Mouse (Mus musculus) limb, embryonic 11.5 days (tissue): ENCODE results near the gene Cbx5. TPM values are rescaled to one million over a fixed set of nuclear protein-coding genes. Genes with fewer than 3 reads are reported as not detected.
A peak's percentile ranks its signal among the peaks of the same experiment; 100 is the strongest.

ENCODE experiments used
- ATAC-seq: fragments of 200-750 bp; cut with Nextera tagmentation; 2 replicates; pipeline ENCODE4 v1.8.0; 2017; ENCODE audit warnings: low read depth; ENCODE audit not compliant: insufficient number of reproducible peaks, low FRiP score, low TSS enrichment
- DNase-seq: peaks from one replicate; pipeline ENCODE4 v3.0.0-alpha.2; 2015; ENCODE audit warnings: low spot score
- H3K27ac ChIP-seq: fragments of 300-500 bp; sonication (generic); replicated peaks from 2 replicates; pipeline ENCODE4 v1.5.1; 2014; ENCODE audit warnings: low read depth, mild to moderate bottlenecking, low read length
- H3K27me3 ChIP-seq: fragments of 300-500 bp; sonication (generic); 2 replicates; pipeline ENCODE4 v1.6.1; 2014; ENCODE audit warnings: mild to moderate bottlenecking, low read length, mixed read lengths; ENCODE audit not compliant: control insufficient read depth, insufficient read depth
- H3K36me3 ChIP-seq: fragments of 300-500 bp; sonication (generic); 2 replicates; pipeline ENCODE4 v1.6.1; 2014; ENCODE audit warnings: mild to moderate bottlenecking, low read length, moderate library complexity, mixed read lengths; ENCODE audit not compliant: control insufficient read depth, insufficient read depth
- H3K4me1 ChIP-seq: fragments of 300-500 bp; sonication (generic); 2 replicates; pipeline ENCODE4 v1.6.1; 2014; ENCODE audit warnings: low read length, mixed read lengths; ENCODE audit not compliant: control insufficient read depth, insufficient read depth
- H3K4me2 ChIP-seq: fragments of 300-500 bp; sonication (generic); 2 replicates; pipeline ENCODE4 v1.6.1; 2014; ENCODE audit warnings: low read depth, mild to moderate bottlenecking, moderate library complexity; ENCODE audit not compliant: severe bottlenecking
- H3K4me3 ChIP-seq: fragments of 300-500 bp; sonication (generic); 2 replicates; pipeline ENCODE4 v1.5.1; 2014; ENCODE audit warnings: low read depth, low read length
- H3K9ac ChIP-seq: fragments of 300-500 bp; sonication (generic); 2 replicates; pipeline ENCODE4 v1.6.1; 2014; ENCODE audit warnings: mild to moderate bottlenecking, low read length
- H3K9me3 ChIP-seq: fragments of 300-500 bp; sonication (generic); 2 replicates; pipeline ENCODE4 v1.6.1; 2016; ENCODE audit warnings: low read length; ENCODE audit not compliant: control insufficient read depth
- WGBS: fragments of 180-500 bp; shearing (Covaris S2); extraction: QIAGEN DNeasy Blood & Tissue Kit; methylation state at CpG from one replicate; pipeline ENCODE4 v1.1.7; 2014; 5-methylcytosine and 5-hydroxymethylcytosine counted together
- polyA plus RNA-seq: library from polyadenylated mRNA; unstranded; fragments of >200 nt; fragmentation: Nextera tagmentation; extraction: Ambion mirVana; gene quantifications from 2 replicates; pipeline ENCODE4 v1.2.1, GENCODE M21; 2014

Cbx5 gene
- 210 and 225 TPM in 2 replicates for polyA plus RNA-seq

- Histone ChIP-seq H3K9ac (peak within 1 kb of the TSS; percentile 86), H3K4me3 (peak within 1 kb of the TSS; percentile 58), H3K27me3 (no peaks in the 10 kb centered on the region), H3K36me3 (peaks cover 17% of the 10 kb centered on the region), H3K27ac (peak within 1 kb of the TSS; percentile 85), H3K4me1 (peaks cover 11% of the 10 kb centered on the region), H3K4me2 (peak within 1 kb of the TSS; percentile 86), H3K9me3 (no peaks in the 10 kb centered on the region)
- DNase-seq (peak; percentile 96), ATAC-seq (peak; percentile 90)
- under 1% methylated on average over 39 of the region's 39 CpGs for WGBS
These were observed at the start of gene Cbx5 for GRCm38 (mm10) chr15:103239685-103240159. Gene Cbx5 (minus strand): TSS chr15:103239816.

GRCm38 (mm10) chr15:103285778-103286417 is 46.3 kb upstream of the Cbx5 start:
- Histone ChIP-seq H3K27ac (no peak overlapping the region), H3K4me1 (peaks cover 32% of the 10 kb centered on the region), H3K36me3 (peaks cover 3% of the 10 kb centered on the region; the same call in 1 of the 2 replicates), H3K4me3 (no peak overlapping the region), H3K9me3 (no peaks in the 10 kb centered on the region), H3K4me2 (no peak overlapping the region), H3K27me3 (no peaks in the 10 kb centered on the region), H3K9ac (no peak overlapping the region)
- no peak for DNase-seq
- no peak for ATAC-seq
- 76% methylated on average over 1 of the region's 1 CpGs for WGBS

GRCm38 (mm10) chr15:103284647-103285046 is 45.0 kb upstream of the Cbx5 start:
- ATAC-seq, result no peak
- Histone ChIP-seq H3K9me3 (no peaks in the 10 kb centered on the region), H3K27ac (no peak overlapping the region), H3K4me1 (peaks cover 25% of the 10 kb centered on the region), H3K4me3 (no peak overlapping the region), H3K9ac (no peak overlapping the region), H3K36me3 (no peaks in the 10 kb centered on the region; the same call in 1 of the 2 replicates), H3K27me3 (no peaks in the 10 kb centered on the region), H3K4me2 (no peak overlapping the region)
- WGBS, result 35% methylated on average over 2 of the region's 2 CpGs
- no peak for DNase-seq

GRCm38 (mm10) chr15:103284066-103284465 is 44.5 kb upstream of the Cbx5 start:
- peak; percentile 81 for DNase-seq
- no peak for ATAC-seq
- Histone ChIP-seq H3K9me3 (no peaks in the 10 kb centered on the region), H3K9ac (no peak overlapping the region), H3K4me3 (no peak overlapping the region), H3K36me3 (no peaks in the 10 kb centered on the region; the same call in 1 of the 2 replicates), H3K4me2 (no peak overlapping the region), H3K27ac (no peak overlapping the region), H3K4me1 (peaks cover 19% of the 10 kb centered on the region), H3K27me3 (no peaks in the 10 kb centered on the region)
- 56% methylated on average over 3 of the region's 3 CpGs for WGBS

- no peaks in the 10 kb centered on the region for H3K36me3 ChIP-seq
- ATAC-seq (no peak), DNase-seq (no peak)
- no peak overlapping the region for H3K4me2 ChIP-seq
- H3K9ac ChIP-seq, result no peak overlapping the region
- H3K4me3 ChIP-seq, result no peak overlapping the region
- H3K27me3 ChIP-seq, result no peaks in the 10 kb centered on the region
- no peaks in the 10 kb centered on the region for H3K9me3 ChIP-seq
- H3K4me1 ChIP-seq, result peaks cover 7% of the 10 kb centered on the region
- no peak overlapping the region for H3K27ac ChIP-seq
- 94% methylated on average over 3 of the region's 3 CpGs for WGBS
These were observed 42.0 kb upstream of the Cbx5 start for GRCm38 (mm10) chr15:103281465-103282205.

- ATAC-seq, result no peak
- H3K4me3 ChIP-seq, result no peak overlapping the region
These were observed 41.3 kb upstream of the Cbx5 start for GRCm38 (mm10) chr15:103280817-103281464.

GRCm38 (mm10) chr15:103279750-103280149 is 40.1 kb upstream of the Cbx5 start:
- H3K4me2 ChIP-seq, result no peak overlapping the region
- H3K27ac ChIP-seq, result no peak overlapping the region
- H3K27me3 ChIP-seq, result no peaks in the 10 kb centered on the region
- no peaks in the 10 kb centered on the region; the same call in 1 of the 2 replicates for H3K4me1 ChIP-seq
- peak; percentile 55 for DNase-seq
- no peak for ATAC-seq
- no peak overlapping the region for H3K4me3 ChIP-seq
- WGBS, result 62% methylated on average over 3 of the region's 3 CpGs
- no peaks in the 10 kb centered on the region for H3K9me3 ChIP-seq
- no peaks in the 10 kb centered on the region for H3K36me3 ChIP-seq
- no peak overlapping the region for H3K9ac ChIP-seq

More at GRCm38 (mm10) chr15:103280817-103281464, 41.3 kb upstream of the Cbx5 start:
- no peak overlapping the region for H3K9ac ChIP-seq
- no peak overlapping the region for H3K4me2 ChIP-seq
- peak; percentile 72 for DNase-seq
- H3K27me3 ChIP-seq, result no peaks in the 10 kb centered on the region
- H3K36me3 ChIP-seq, result no peaks in the 10 kb centered on the region
- no peaks in the 10 kb centered on the region for H3K9me3 ChIP-seq
- no peak overlapping the region for H3K27ac ChIP-seq
- H3K4me1 ChIP-seq, result peaks cover 7% of the 10 kb centered on the region
- 62% methylated on average over 3 of the region's 3 CpGs for WGBS

- no peak for DNase-seq
- H3K27ac ChIP-seq, result no peak overlapping the region
- H3K4me3 ChIP-seq, result no peak overlapping the region
- H3K4me2 ChIP-seq, result no peak overlapping the region
- H3K9ac ChIP-seq, result no peak overlapping the region
- no peaks in the 10 kb centered on the region for H3K27me3 ChIP-seq
- 32% methylated on average over 7 of the region's 7 CpGs for WGBS
- H3K9me3 ChIP-seq, result no peaks in the 10 kb centered on the region
- peaks cover 3% of the 10 kb centered on the region for H3K4me1 ChIP-seq
- ATAC-seq, result no peak
- no peaks in the 10 kb centered on the region for H3K36me3 ChIP-seq
These were observed 38.3 kb upstream of the Cbx5 start for GRCm38 (mm10) chr15:103277949-103278348.
